Mouse (Mus musculus): ENCODE results near the gene Palld. TPM values are rescaled to one million over a fixed set of nuclear protein-coding genes. Genes with fewer than 3 reads are reported as not detected.

Palld gene
- polyA plus RNA-seq, 1 experiment from 2014 or later: 17.3 TPM

GRCm38 (mm10) chr8:61561220-61561619, 341.3 kb downstream of the Palld start:
- no peaks in the 10 kb centered on the region for H3K27me3 ChIP-seq (replicated peaks; ENCODE audit: control insufficient read depth, insufficient read depth, low read length)
- H3K4me1 ChIP-seq (ENCODE audit: control insufficient read depth, insufficient read depth, low read depth, low read length): no peaks in the 10 kb centered on the region
- no peaks in the 10 kb centered on the region for H3K9me3 ChIP-seq (ENCODE audit: control insufficient read depth, low read length)
- 97% methylated on average over 5 of the region's 5 CpGs for WGBS
- H3K4me2 ChIP-seq (ENCODE audit: low read length): no peak overlapping the region
- no peak for ATAC-seq
- H3K36me3 ChIP-seq (ENCODE audit: control insufficient read depth, insufficient read depth, low read length): no peaks in the 10 kb centered on the region
- no peak overlapping the region for H3K27ac ChIP-seq (ENCODE audit: low read depth, low read length)
- H3K9ac ChIP-seq (ENCODE audit: low read depth, low read length): no peak overlapping the region
- H3K4me3 ChIP-seq (ENCODE audit: low read length): no peak overlapping the region

GRCm38 (mm10) chr8:61559979-61560378, 342.5 kb downstream of the Palld start:
- ATAC-seq: no peak
- no peak overlapping the region for H3K4me2 ChIP-seq (ENCODE audit: low read length)
- H3K9me3 ChIP-seq (ENCODE audit: control insufficient read depth, low read length): no peaks in the 10 kb centered on the region
- H3K36me3 ChIP-seq (ENCODE audit: control insufficient read depth, insufficient read depth, low read length): no peaks in the 10 kb centered on the region
- no peak overlapping the region for H3K27ac ChIP-seq (ENCODE audit: low read depth, low read length)
- no peak overlapping the region for H3K4me3 ChIP-seq (ENCODE audit: low read length)
- H3K4me1 ChIP-seq (ENCODE audit: control insufficient read depth, insufficient read depth, low read depth, low read length): peaks cover 3% of the 10 kb centered on the region; the same call in 1 of the 2 replicates
- H3K27me3 ChIP-seq (replicated peaks; ENCODE audit: control insufficient read depth, insufficient read depth, low read length): no peaks in the 10 kb centered on the region
- no peak overlapping the region for H3K9ac ChIP-seq (ENCODE audit: low read depth, low read length)
- WGBS: 85% methylated on average over 4 of the region's 4 CpGs

GRCm38 (mm10) chr8:61559450-61559849, 343.0 kb downstream of the Palld start:
- ATAC-seq: no peak
- no peaks in the 10 kb centered on the region for H3K9me3 ChIP-seq (ENCODE audit: control insufficient read depth, low read length)

GRCm38 (mm10) chr8:61558051-61558846, 344.2 kb downstream of the Palld start:
- Histone ChIP-seq H3K36me3 (ENCODE audit: control insufficient read depth, insufficient read depth, low read length) (no peaks in the 10 kb centered on the region), H3K9ac (ENCODE audit: low read depth, low read length) (no peak overlapping the region), H3K27me3 (replicated peaks; ENCODE audit: control insufficient read depth, insufficient read depth, low read length) (no peaks in the 10 kb centered on the region), H3K27ac (ENCODE audit: low read depth, low read length) (no peak overlapping the region), H3K4me1 (ENCODE audit: control insufficient read depth, insufficient read depth, low read depth, low read length) (peaks cover 3% of the 10 kb centered on the region; the same call in 1 of the 2 replicates), H3K9me3 (ENCODE audit: control insufficient read depth, low read length) (no peaks in the 10 kb centered on the region), H3K4me2 (ENCODE audit: low read length) (no peak overlapping the region), H3K4me3 (ENCODE audit: low read length) (no peak overlapping the region)
- no peak for ATAC-seq
- WGBS: 79% methylated on average over 12 of the region's 12 CpGs

More at GRCm38 (mm10) chr8:61559450-61559849, 343.0 kb downstream of the Palld start:
- Histone ChIP-seq H3K27ac (ENCODE audit: low read depth, low read length) (no peak overlapping the region), H3K36me3 (ENCODE audit: control insufficient read depth, insufficient read depth, low read length) (no peaks in the 10 kb centered on the region), H3K27me3 (replicated peaks; ENCODE audit: control insufficient read depth, insufficient read depth, low read length) (no peaks in the 10 kb centered on the region), H3K9ac (ENCODE audit: low read depth, low read length) (no peak overlapping the region), H3K4me1 (ENCODE audit: control insufficient read depth, insufficient read depth, low read depth, low read length) (peaks cover 3% of the 10 kb centered on the region; the same call in 1 of the 2 replicates), H3K4me3 (ENCODE audit: low read length) (no peak overlapping the region), H3K4me2 (ENCODE audit: low read length) (no peak overlapping the region)
- WGBS: 87% methylated on average over 5 of the region's 5 CpGs

GRCm38 (mm10) chr8:61557036-61557435, 345.5 kb downstream of the Palld start:
- no peaks in the 10 kb centered on the region for H3K36me3 ChIP-seq (ENCODE audit: control insufficient read depth, insufficient read depth, low read length)
- H3K9ac ChIP-seq (ENCODE audit: low read depth, low read length): no peak overlapping the region
- H3K27me3 ChIP-seq (replicated peaks; ENCODE audit: control insufficient read depth, insufficient read depth, low read length): no peaks in the 10 kb centered on the region
- no peak for ATAC-seq
- no peak overlapping the region for H3K4me3 ChIP-seq (ENCODE audit: low read length)
- H3K9me3 ChIP-seq (ENCODE audit: control insufficient read depth, low read length): no peaks in the 10 kb centered on the region
- no peak overlapping the region for H3K27ac ChIP-seq (ENCODE audit: low read depth, low read length)
- peaks cover 3% of the 10 kb centered on the region; the same call in 1 of the 2 replicates for H3K4me1 ChIP-seq (ENCODE audit: control insufficient read depth, insufficient read depth, low read depth, low read length)
- H3K4me2 ChIP-seq (ENCODE audit: low read length): no peak overlapping the region

- Histone ChIP-seq H3K9ac (ENCODE audit: low read depth, low read length) (no peak overlapping the region), H3K36me3 (ENCODE audit: control insufficient read depth, insufficient read depth, low read length) (no peaks in the 10 kb centered on the region), H3K27me3 (replicated peaks; ENCODE audit: control insufficient read depth, insufficient read depth, low read length) (no peaks in the 10 kb centered on the region), H3K4me1 (ENCODE audit: control insufficient read depth, insufficient read depth, low read depth, low read length) (peaks cover 3% of the 10 kb centered on the region; the same call in 1 of the 2 replicates), H3K9me3 (ENCODE audit: control insufficient read depth, low read length) (no peaks in the 10 kb centered on the region), H3K4me3 (ENCODE audit: low read length) (no peak overlapping the region), H3K27ac (ENCODE audit: low read depth, low read length) (no peak overlapping the region), H3K4me2 (ENCODE audit: low read length) (no peak overlapping the region)
- ATAC-seq: no peak
- WGBS: 65% methylated on average over 8 of the region's 8 CpGs
Observed at GRCm38 (mm10) chr8:61556219-61556618, 346.3 kb downstream of the Palld start.

- H3K9ac ChIP-seq (ENCODE audit: low read depth, low read length): no peak overlapping the region
- H3K27me3 ChIP-seq (replicated peaks; ENCODE audit: control insufficient read depth, insufficient read depth, low read length): no peaks in the 10 kb centered on the region
- WGBS: 58% methylated on average over 6 of the region's 6 CpGs
- H3K4me2 ChIP-seq (ENCODE audit: low read length): no peak overlapping the region
- H3K36me3 ChIP-seq (ENCODE audit: control insufficient read depth, insufficient read depth, low read length): no peaks in the 10 kb centered on the region
- peaks cover 3% of the 10 kb centered on the region; the same call in 1 of the 2 replicates for H3K4me1 ChIP-seq (ENCODE audit: control insufficient read depth, insufficient read depth, low read depth, low read length)
- H3K27ac ChIP-seq (ENCODE audit: low read depth, low read length): no peak overlapping the region
- ATAC-seq: no peak
- no peak overlapping the region for H3K4me3 ChIP-seq (ENCODE audit: low read length)
- H3K9me3 ChIP-seq (ENCODE audit: control insufficient read depth, low read length): no peaks in the 10 kb centered on the region
Observed at GRCm38 (mm10) chr8:61555343-61555742, 347.1 kb downstream of the Palld start.

GRCm38 (mm10) chr8:61552755-61553402, 349.6 kb downstream of the Palld start:
- Histone ChIP-seq H3K4me1 (ENCODE audit: control insufficient read depth, insufficient read depth, low read depth, low read length) (peaks cover 3% of the 10 kb centered on the region; the same call in 1 of the 2 replicates), H3K27me3 (replicated peaks; ENCODE audit: control insufficient read depth, insufficient read depth, low read length) (no peaks in the 10 kb centered on the region), H3K9ac (ENCODE audit: low read depth, low read length) (no peak overlapping the region), H3K9me3 (ENCODE audit: control insufficient read depth, low read length) (peaks cover 11% of the 10 kb centered on the region), H3K4me3 (ENCODE audit: low read length) (no peak overlapping the region), H3K27ac (ENCODE audit: low read depth, low read length) (no peak overlapping the region), H3K4me2 (ENCODE audit: low read length) (no peak overlapping the region), H3K36me3 (ENCODE audit: control insufficient read depth, insufficient read depth, low read length) (peaks cover 13% of the 10 kb centered on the region)
- no peak for ATAC-seq
- 87% methylated on average over 8 of the region's 8 CpGs for WGBS

- H3K27me3 ChIP-seq (replicated peaks; ENCODE audit: control insufficient read depth, insufficient read depth, low read length): no peaks in the 10 kb centered on the region
- peaks cover 13% of the 10 kb centered on the region for H3K36me3 ChIP-seq (ENCODE audit: control insufficient read depth, insufficient read depth, low read length)
- ATAC-seq: no peak
- no peak overlapping the region for H3K9ac ChIP-seq (ENCODE audit: low read depth, low read length)
- no peak overlapping the region for H3K4me3 ChIP-seq (ENCODE audit: low read length)
- H3K27ac ChIP-seq (ENCODE audit: low read depth, low read length): no peak overlapping the region
- H3K4me1 ChIP-seq (ENCODE audit: control insufficient read depth, insufficient read depth, low read depth, low read length): peaks cover 3% of the 10 kb centered on the region; the same call in 1 of the 2 replicates
- peaks cover 11% of the 10 kb centered on the region for H3K9me3 ChIP-seq (ENCODE audit: control insufficient read depth, low read length)
- 73% methylated on average over 6 of the region's 6 CpGs for WGBS
- no peak overlapping the region for H3K4me2 ChIP-seq (ENCODE audit: low read length)
Observed at GRCm38 (mm10) chr8:61552221-61552620, 350.3 kb downstream of the Palld start.

Data from hindbrain, embryonic 16.5 days (tissue).